Mouse (Mus musculus) spleen, adult 12 weeks (tissue): ENCODE data around the gene Slc25a41.

Experiments
- DNase-seq: peaks from one replicate; pipeline ENCODE4 v3.0.0; 2022; ENCODE audit warnings: low spot score

Gene Slc25a41

GRCm38 (mm10) chr17:57047406-57047805, 6.0 kb upstream of the Slc25a41 start:
- DNase-seq: no peak

- DNase-seq: no peak
These were observed 2.5 kb downstream of the Slc25a41 start for GRCm38 (mm10) chr17:57038978-57039377.

GRCm38 (mm10) chr17:57032854-57033253, 8.6 kb downstream of the Slc25a41 start:
- DNase-seq: no peak

GRCm38 (mm10) chr17:57031661-57032420, 9.6 kb downstream of the Slc25a41 start:
- DNase-seq: peak; percentile 98

- DNase-seq: no peak
These were observed 10.4 kb downstream of the Slc25a41 start, which contains the start of gene Khsrp for GRCm38 (mm10) chr17:57030931-57031660. Gene Khsrp, minus strand, starts transcription at chr17:57031522.

- DNase-seq: peak; percentile 49
These were observed 11.8 kb downstream of the Slc25a41 start for GRCm38 (mm10) chr17:57029691-57030090.

GRCm38 (mm10) chr17:57027471-57027870, 14.0 kb downstream of the Slc25a41 start:
- DNase-seq: no peak

GRCm38 (mm10) chr17:57020960-57021359, 20.5 kb downstream of the Slc25a41 start:
- no peak for DNase-seq

- DNase-seq: peak; percentile 21
These were observed 21.8 kb downstream of the Slc25a41 start for GRCm38 (mm10) chr17:57019693-57020092.

- DNase-seq: no peak
These were observed 29.1 kb downstream of the Slc25a41 start for GRCm38 (mm10) chr17:57012245-57012795.

GRCm38 (mm10) chr17:57011236-57012141, 30.0 kb downstream of the Slc25a41 start, which contains the start of the genes Gtf2f1 and Gm17949:
Gene Gtf2f1, minus strand, starts transcription at chr17:57011288.
Gene Gm17949, plus strand, starts transcription at chr17:57011469.
- peak; percentile 79 for DNase-seq

- no peak for DNase-seq
These were observed 30.6 kb downstream of the Slc25a41 start for GRCm38 (mm10) chr17:57010911-57011235.

- DNase-seq: no peak
These were observed 34.1 kb downstream of the Slc25a41 start for GRCm38 (mm10) chr17:57007137-57007905.

GRCm38 (mm10) chr17:57003994-57004393, 37.5 kb downstream of the Slc25a41 start:
- DNase-seq: no peak

GRCm38 (mm10) chr17:57001228-57001627, 40.2 kb downstream of the Slc25a41 start:
- DNase-seq: no peak

- no peak for DNase-seq
These were observed 41.4 kb downstream of the Slc25a41 start, which contains the start of gene Pspn for GRCm38 (mm10) chr17:56999968-57000609. Gene Pspn, minus strand, starts transcription at chr17:57000018.

- no peak for DNase-seq
These were observed 42.0 kb downstream of the Slc25a41 start for GRCm38 (mm10) chr17:56999414-56999813.

- DNase-seq: peak; percentile 92
These were observed 44.3 kb downstream of the Slc25a41 start, which contains the start of gene Alkbh7 for GRCm38 (mm10) chr17:56997029-56997667. Gene Alkbh7, plus strand, starts transcription at chr17:56997339.

GRCm38 (mm10) chr17:56996506-56996905, 44.9 kb downstream of the Slc25a41 start:
- no peak for DNase-seq

- no peak for DNase-seq
These were observed 46.4 kb downstream of the Slc25a41 start for GRCm38 (mm10) chr17:56995046-56995445.
